Mouse (Mus musculus): ENCODE measurements around the gene Cdk20. TPM values are rescaled to one million over a fixed set of nuclear protein-coding genes. Genes with fewer than 3 reads are reported as not detected.

The Cdk20 gene
- polyA plus RNA-seq, 1 experiment = not detected

GRCm38 (mm10) chr13:64402504-64402949 lies 29.6 kb upstream of the Cdk20 start:
- 84% methylated on average over 10 of the region's 10 CpGs for WGBS
- Histone ChIP-seq H3K4me3 (ENCODE audit: insufficient read depth, low read depth, low read length) (no peak overlapping the region), H3K27ac (ENCODE audit: insufficient read depth, low read depth, low read length) (no peak overlapping the region), H3K4me1 (ENCODE audit: control insufficient read depth, insufficient read depth, low read length) (no peaks in the 10 kb centered on the region)
- TF ChIP-seq POLR2A (IDR thresholded peaks at IDR 0.05; ENCODE audit: insufficient read depth, low read depth, low read length) = no peak
- no peak for TF ChIP-seq CTCF (IDR thresholded peaks at IDR 0.05; ENCODE audit: insufficient read depth, low read depth, low read length)

DNA sequence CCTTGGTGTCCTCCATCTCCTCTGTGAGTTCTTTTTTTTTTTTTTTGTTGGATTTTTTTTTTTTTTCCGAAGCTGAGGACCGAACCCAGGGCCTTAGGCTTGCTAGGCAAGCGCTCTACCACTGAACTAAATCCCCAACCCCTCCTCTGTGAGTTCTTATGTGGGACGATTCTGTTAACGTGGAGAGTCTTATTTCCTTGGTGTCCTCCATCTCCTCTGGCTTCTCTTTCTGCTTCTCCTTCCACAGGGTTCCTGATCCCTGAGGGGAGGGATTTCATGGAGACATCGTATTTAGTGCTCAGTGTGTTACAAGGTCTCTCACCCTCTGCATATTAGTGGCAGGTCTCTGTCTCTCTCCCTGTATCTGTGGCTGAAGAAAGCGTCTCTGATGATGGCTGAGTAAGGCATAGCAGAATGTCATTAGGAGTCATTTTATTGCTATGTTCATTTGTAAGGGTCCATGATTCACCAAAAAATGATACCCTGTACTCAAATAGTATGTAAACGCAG lies 29.1 kb upstream of the Cdk20 start:
- WGBS = 90% methylated on average over 8 of the region's 8 CpGs
- TF ChIP-seq CTCF (IDR thresholded peaks at IDR 0.05; ENCODE audit: insufficient read depth, low read depth, low read length) = no peak
- no peak overlapping the region for H3K27ac ChIP-seq (ENCODE audit: insufficient read depth, low read depth, low read length)
- no peak overlapping the region for H3K4me3 ChIP-seq (ENCODE audit: insufficient read depth, low read depth, low read length)
- H3K4me1 ChIP-seq (ENCODE audit: control insufficient read depth, insufficient read depth, low read length) = no peaks in the 10 kb centered on the region

DNA sequence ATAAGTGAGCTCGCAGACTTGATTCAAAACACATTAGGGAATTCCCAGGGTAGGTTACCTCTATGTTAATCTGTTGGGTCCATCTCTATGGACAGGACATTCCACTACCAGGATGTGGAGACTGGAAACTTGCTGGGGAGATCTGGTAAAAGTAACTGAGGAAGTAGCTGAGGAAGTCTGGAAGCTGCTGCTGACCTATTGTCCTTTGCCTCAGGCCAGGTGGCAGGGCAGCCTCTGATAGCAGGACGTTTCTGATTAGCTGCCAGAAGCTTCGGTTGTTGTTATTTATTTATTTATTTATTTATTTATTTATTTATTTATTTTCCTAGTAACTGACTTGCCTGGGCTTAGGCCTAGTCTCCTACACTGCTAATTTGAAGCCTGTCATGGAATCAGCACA lies 28.6 kb upstream of the Cdk20 start:
- no peaks in the 10 kb centered on the region for H3K4me1 ChIP-seq (ENCODE audit: control insufficient read depth, insufficient read depth, low read length)
- H3K4me3 ChIP-seq (ENCODE audit: insufficient read depth, low read depth, low read length) = no peak overlapping the region
- H3K27ac ChIP-seq (ENCODE audit: insufficient read depth, low read depth, low read length) = no peak overlapping the region
- TF ChIP-seq POLR2A (IDR thresholded peaks at IDR 0.05; ENCODE audit: insufficient read depth, low read depth, low read length) (no peak), CTCF (IDR thresholded peaks at IDR 0.05; ENCODE audit: insufficient read depth, low read depth, low read length) (no peak)
- 79% methylated on average over 3 of the region's 3 CpGs for WGBS

DNA sequence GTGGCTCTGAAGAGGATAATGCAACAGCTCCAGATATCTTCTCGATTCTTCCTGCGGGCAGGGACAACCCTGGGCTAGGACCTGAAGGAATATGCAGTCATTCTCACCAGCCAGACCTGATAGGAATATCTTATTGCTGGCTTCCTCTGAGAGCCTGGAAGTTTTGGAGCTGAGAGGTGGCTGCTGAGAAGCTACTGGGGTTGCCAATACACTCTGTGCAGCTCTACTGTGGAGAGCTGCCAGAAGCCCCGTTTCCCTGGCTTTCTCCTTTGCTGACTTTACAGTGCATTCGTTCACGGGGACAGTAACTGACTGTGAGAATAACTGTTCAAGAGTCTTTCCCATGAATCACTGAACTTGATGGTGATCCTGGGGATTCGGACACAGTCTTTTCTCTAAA lies 26.6 kb upstream of the Cdk20 start:
- WGBS = 31% methylated on average over 6 of the region's 6 CpGs
- TF ChIP-seq CTCF (IDR thresholded peaks at IDR 0.05; ENCODE audit: insufficient read depth, low read depth, low read length) (no peak), POLR2A (IDR thresholded peaks at IDR 0.05; ENCODE audit: insufficient read depth, low read depth, low read length) (no peak)
- no peak overlapping the region for H3K4me3 ChIP-seq (ENCODE audit: insufficient read depth, low read depth, low read length)
- H3K27ac ChIP-seq (ENCODE audit: insufficient read depth, low read depth, low read length) = no peak overlapping the region
- H3K4me1 ChIP-seq (ENCODE audit: control insufficient read depth, insufficient read depth, low read length) = no peaks in the 10 kb centered on the region

GRCm38 (mm10) chr13:64407992-64408391 lies 24.1 kb upstream of the Cdk20 start:
- WGBS = 91% methylated on average over 5 of the region's 5 CpGs
- H3K27ac ChIP-seq (ENCODE audit: insufficient read depth, low read depth, low read length) = no peak overlapping the region

DNA sequence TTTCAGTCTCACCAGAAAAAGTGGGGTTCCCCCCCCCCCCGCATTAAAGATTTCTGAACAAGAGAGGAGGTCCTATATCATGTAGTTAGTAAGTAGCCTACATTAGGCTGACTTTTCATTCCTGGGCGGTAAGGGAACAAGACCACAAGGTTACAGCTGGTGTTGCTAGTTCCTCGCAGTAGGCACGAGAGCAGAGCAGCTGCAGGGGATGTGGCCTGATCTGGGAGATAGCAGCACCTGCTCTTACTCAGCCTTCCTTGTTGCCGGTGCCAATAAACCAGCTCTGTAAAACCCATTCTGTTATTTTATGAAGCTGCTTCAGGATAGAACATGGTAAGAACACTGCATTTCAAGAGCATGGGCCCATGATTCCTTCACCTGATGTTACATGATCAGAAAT lies 21.5 kb upstream of the Cdk20 start:
- Histone ChIP-seq H3K27ac (ENCODE audit: insufficient read depth, low read depth, low read length) (no peak overlapping the region), H3K4me1 (ENCODE audit: control insufficient read depth, insufficient read depth, low read length) (no peaks in the 10 kb centered on the region), H3K4me3 (ENCODE audit: insufficient read depth, low read depth, low read length) (no peak overlapping the region)
- no peak for TF ChIP-seq POLR2A (IDR thresholded peaks at IDR 0.05; ENCODE audit: insufficient read depth, low read depth, low read length)
- TF ChIP-seq CTCF (IDR thresholded peaks at IDR 0.05; ENCODE audit: insufficient read depth, low read depth, low read length) = no peak
- 76% methylated on average over 5 of the region's 5 CpGs for WGBS

More at GRCm38 (mm10) chr13:64407992-64408391, 24.1 kb upstream of the Cdk20 start:
- TF ChIP-seq POLR2A (IDR thresholded peaks at IDR 0.05; ENCODE audit: insufficient read depth, low read depth, low read length) (no peak), CTCF (IDR thresholded peaks at IDR 0.05; ENCODE audit: insufficient read depth, low read depth, low read length) (no peak)
- Histone ChIP-seq H3K4me3 (ENCODE audit: insufficient read depth, low read depth, low read length) (no peak overlapping the region), H3K4me1 (ENCODE audit: control insufficient read depth, insufficient read depth, low read length) (no peaks in the 10 kb centered on the region)

DNA sequence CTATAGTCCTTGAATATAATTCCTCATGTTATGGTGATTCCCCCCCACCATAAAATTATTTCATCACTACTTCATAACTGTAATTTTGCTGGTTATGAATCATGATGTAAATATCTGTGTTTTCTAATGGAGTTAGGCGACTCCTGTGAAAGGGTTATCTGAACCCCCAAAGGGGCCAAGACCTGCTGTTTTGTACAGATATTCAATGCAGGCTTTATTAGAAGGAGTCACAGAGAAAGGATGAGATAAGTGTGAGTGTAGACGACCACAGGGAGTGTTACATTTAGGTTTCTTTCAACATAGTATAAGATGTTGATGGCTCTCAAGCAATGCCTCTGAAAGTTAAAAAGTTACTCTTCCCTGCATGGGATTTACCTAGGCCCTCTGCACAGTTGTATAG lies 20.8 kb upstream of the Cdk20 start:
- TF ChIP-seq CTCF (IDR thresholded peaks at IDR 0.05; ENCODE audit: insufficient read depth, low read depth, low read length) (no peak), POLR2A (IDR thresholded peaks at IDR 0.05; ENCODE audit: insufficient read depth, low read depth, low read length) (no peak)
- Histone ChIP-seq H3K27ac (ENCODE audit: insufficient read depth, low read depth, low read length) (no peak overlapping the region), H3K4me1 (ENCODE audit: control insufficient read depth, insufficient read depth, low read length) (no peaks in the 10 kb centered on the region), H3K4me3 (ENCODE audit: insufficient read depth, low read depth, low read length) (no peak overlapping the region)
- WGBS = 83% methylated on average over 2 of the region's 2 CpGs

GRCm38 (mm10) chr13:64412752-64413257 lies 19.3 kb upstream of the Cdk20 start:
- no peak overlapping the region for H3K4me3 ChIP-seq (ENCODE audit: insufficient read depth, low read depth, low read length)
- 73% methylated on average over 2 of the region's 2 CpGs for WGBS
- no peaks in the 10 kb centered on the region for H3K4me1 ChIP-seq (ENCODE audit: control insufficient read depth, insufficient read depth, low read length)
- H3K27ac ChIP-seq (ENCODE audit: insufficient read depth, low read depth, low read length) = no peak overlapping the region
- no peak for TF ChIP-seq POLR2A (IDR thresholded peaks at IDR 0.05; ENCODE audit: insufficient read depth, low read depth, low read length)
- TF ChIP-seq CTCF (IDR thresholded peaks at IDR 0.05; ENCODE audit: insufficient read depth, low read depth, low read length) = no peak

- Histone ChIP-seq H3K4me3 (ENCODE audit: insufficient read depth, low read depth, low read length) (no peak overlapping the region), H3K27ac (ENCODE audit: insufficient read depth, low read depth, low read length) (no peak overlapping the region), H3K4me1 (ENCODE audit: control insufficient read depth, insufficient read depth, low read length) (no peaks in the 10 kb centered on the region)
- TF ChIP-seq POLR2A (IDR thresholded peaks at IDR 0.05; ENCODE audit: insufficient read depth, low read depth, low read length) = no peak
- WGBS = 84% methylated on average over 2 of the region's 2 CpGs
Observed at GRCm38 (mm10) chr13:64415659-64416058, 16.5 kb upstream of the Cdk20 start.
